Mouse (Mus musculus) liver, adult 2 months (tissue): ENCODE measurements around the gene Pcsk4. TPM values are rescaled to one million over a fixed set of nuclear protein-coding genes. Genes with fewer than 3 reads are reported as not detected.

ENCODE experiments used
- DNase-seq: peaks from one replicate; pipeline ENCODE4 v3.0.0-alpha.2; 2011; ENCODE audit warnings: low read depth, low spot score; ENCODE audit errors: extremely low read depth
- H3K27ac ChIP-seq: fragments of 200-500 bp; replicated peaks from 2 replicates; pipeline ENCODE4 v1.5.1; 2012; ENCODE audit warnings: low read depth, mild to moderate bottlenecking, control low read depth, inconsistent platforms, low read length; ENCODE audit not compliant: insufficient read depth
- H3K27me3 ChIP-seq: fragments of 200-500 bp; 2 replicates; pipeline ENCODE4 v1.6.1; 2012; ENCODE audit warnings: mild to moderate bottlenecking, moderate library complexity, low read length, inconsistent platforms; ENCODE audit not compliant: control insufficient read depth, insufficient read depth
- H3K36me3 ChIP-seq: fragments of 200-500 bp; 2 replicates; pipeline ENCODE4 v1.6.1; 2012; ENCODE audit warnings: low read length, inconsistent platforms; ENCODE audit not compliant: control insufficient read depth, insufficient read depth
- H3K4me1 ChIP-seq: fragments of 200-500 bp; 2 replicates; pipeline ENCODE4 v1.6.1; 2011; ENCODE audit warnings: low read length; ENCODE audit not compliant: control insufficient read depth, insufficient read depth
- H3K4me3 ChIP-seq: fragments of 200-500 bp; 2 replicates; pipeline ENCODE4 v1.5.1; 2011; ENCODE audit warnings: low read depth, mild to moderate bottlenecking, control low read depth, low read length, moderate library complexity; ENCODE audit not compliant: insufficient read depth
- H3K79me2 ChIP-seq: fragments of 200-500 bp; 2 replicates; pipeline ENCODE4 v1.6.1; 2012; ENCODE audit warnings: inconsistent platforms, mild to moderate bottlenecking, low read length, moderate library complexity; ENCODE audit not compliant: control insufficient read depth, insufficient read depth
- H3K9ac ChIP-seq: fragments of 200-500 bp; 2 replicates; pipeline ENCODE4 v1.6.1; 2012; ENCODE audit warnings: low read depth, mild to moderate bottlenecking, control low read depth, inconsistent platforms, low read length
- CTCF ChIP-seq: fragments of 200-500 bp; IDR thresholded peaks from 2 replicates; pipeline ENCODE4 v1.5.1; 2011; ENCODE audit warnings: low read depth, low read length, control low read depth
- POLR2A ChIP-seq: fragments of 200-500 bp; IDR thresholded peaks from 2 replicates; pipeline ENCODE4 v1.6.1; 2011; ENCODE audit warnings: low read length, control low read depth; ENCODE audit not compliant: insufficient read depth; ENCODE audit errors: extremely low read depth
- WGBS: fragments of 180-500 bp; shearing (Covaris S2); methylation state at CpG from one replicate; pipeline ENCODE4 v1.1.7; 2018; 5-methylcytosine and 5-hydroxymethylcytosine counted together
- polyA plus RNA-seq: library from polyadenylated mRNA; depleted of rRNA; stranded (reverse); fragments of >200 nt; gene quantifications from 2 replicates; pipeline ENCODE4 v1.2.3, GENCODE M21; 2012
- total RNA-seq: library from RNA; depleted of rRNA; stranded (reverse); fragments of >200 nt; gene quantifications from 2 replicates; pipeline ENCODE4 v1.2.3, GENCODE M21; 2014

Pcsk4 gene
- total and polyA plus RNA-seq, 2 experiments = 12.5 to 21.8 TPM

DNA sequence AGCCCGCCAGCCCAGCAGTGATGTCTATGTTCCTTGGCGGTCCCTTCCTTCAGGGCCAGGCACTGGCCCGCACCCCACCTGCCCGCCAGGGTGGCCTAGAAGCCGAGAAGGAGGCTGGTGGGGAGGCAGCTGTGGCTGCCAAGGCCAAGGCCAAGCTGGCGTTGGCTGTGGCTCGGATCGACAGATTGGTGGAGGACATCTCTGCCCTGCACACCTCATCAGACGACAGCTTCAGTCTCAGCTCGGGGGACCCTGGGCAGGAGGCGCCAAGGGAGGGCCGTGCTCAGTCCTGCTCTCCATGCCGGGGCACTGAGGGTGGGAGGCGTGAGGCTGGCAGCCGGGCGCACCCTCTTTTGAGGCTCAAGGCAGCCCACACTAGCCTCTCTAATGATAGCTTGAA is 17.7 kb downstream of the Pcsk4 start:
- Histone ChIP-seq H3K79me2 (no peaks in the 10 kb centered on the region), H3K36me3 (no peaks in the 10 kb centered on the region), H3K4me3 (no peak overlapping the region), H3K27ac (no peak overlapping the region), H3K9ac (no peak overlapping the region), H3K27me3 (peaks cover 30% of the 10 kb centered on the region), H3K4me1 (no peaks in the 10 kb centered on the region)
- 68% methylated on average over 16 of the region's 16 CpGs for WGBS
- no peak for DNase-seq
- no peak for TF ChIP-seq POLR2A
- no peak for TF ChIP-seq CTCF

DNA sequence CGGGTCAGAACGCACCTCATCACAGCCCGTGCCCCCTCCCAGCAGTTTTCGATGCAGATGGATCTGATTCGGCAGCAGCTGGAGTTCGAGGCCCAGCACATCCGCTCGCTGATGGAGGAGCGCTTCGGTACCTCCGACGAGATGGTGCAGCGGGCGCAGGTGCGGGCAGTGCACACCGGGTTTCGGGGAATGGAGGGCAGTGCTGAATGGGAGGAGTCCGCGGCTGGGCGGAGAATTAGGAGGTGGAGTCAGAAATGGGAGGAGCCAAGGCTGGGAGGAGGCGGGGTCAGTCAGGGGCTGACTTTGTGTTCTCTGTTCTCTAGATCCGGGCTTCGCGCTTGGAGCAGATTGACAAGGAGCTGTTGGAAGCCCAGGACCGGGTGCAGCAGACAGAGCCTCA is 24.4 kb downstream of the Pcsk4 start:
- TF ChIP-seq CTCF = no peak
- H3K27me3 ChIP-seq = no peaks in the 10 kb centered on the region
- H3K27ac ChIP-seq = no peak overlapping the region
- H3K36me3 ChIP-seq = no peaks in the 10 kb centered on the region
- no peaks in the 10 kb centered on the region for H3K79me2 ChIP-seq
- no peak overlapping the region for H3K9ac ChIP-seq
- 10% methylated on average over 25 of the region's 25 CpGs for WGBS
- DNase-seq = peak; percentile 53
- no peak overlapping the region for H3K4me3 ChIP-seq
- 0 out of 2 replicates have a peak, but pooled peaks cover 2% of the 10 kb centered on the region for H3K4me1 ChIP-seq

- TF ChIP-seq POLR2A (no peak), CTCF (no peak)
- 33% methylated on average over 12 of the region's 12 CpGs for WGBS
- Histone ChIP-seq H3K4me3 (no peak overlapping the region), H3K79me2 (no peaks in the 10 kb centered on the region), H3K4me1 (0 out of 2 replicates have a peak, but pooled peaks cover 2% of the 10 kb centered on the region), H3K27ac (no peak overlapping the region), H3K27me3 (no peaks in the 10 kb centered on the region), H3K36me3 (no peaks in the 10 kb centered on the region), H3K9ac (no peak overlapping the region)
- DNase-seq = no peak
Measured at GRCm38 (mm10) chr10:80304458-80304857, 24.8 kb downstream of the Pcsk4 start.

DNA sequence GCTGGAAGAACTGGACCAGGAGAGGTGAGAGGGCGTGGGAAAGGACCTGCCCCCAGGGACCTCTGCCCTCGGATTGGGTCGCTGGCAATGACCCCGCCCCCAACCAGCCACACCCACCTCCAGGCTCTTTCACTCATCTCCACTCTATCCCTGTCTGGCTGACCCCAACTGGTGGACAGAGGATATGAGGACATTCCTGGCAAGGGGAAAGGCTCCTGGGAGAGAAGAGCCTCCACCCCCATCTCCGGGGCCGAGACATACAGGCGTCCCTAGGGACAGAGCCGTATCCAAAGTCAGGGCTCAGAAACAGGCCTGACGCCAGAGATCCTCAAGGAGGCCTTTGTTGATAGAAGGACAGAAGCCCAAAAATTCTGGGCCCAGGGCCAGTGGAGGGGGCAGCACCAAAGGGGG is 26.8 kb downstream of the Pcsk4 start:
- Histone ChIP-seq H3K36me3 (no peaks in the 10 kb centered on the region), H3K27ac (no peak overlapping the region), H3K9ac (no peak overlapping the region), H3K4me1 (0 out of 2 replicates have a peak, but pooled peaks cover 2% of the 10 kb centered on the region), H3K4me3 (no peak overlapping the region), H3K79me2 (no peaks in the 10 kb centered on the region), H3K27me3 (0 out of 2 replicates have a peak, but pooled peaks cover 4% of the 10 kb centered on the region)
- WGBS = 27% methylated on average over 9 of the region's 9 CpGs
- DNase-seq = peak; percentile 55
- TF ChIP-seq POLR2A (no peak), CTCF (no peak)

DNA sequence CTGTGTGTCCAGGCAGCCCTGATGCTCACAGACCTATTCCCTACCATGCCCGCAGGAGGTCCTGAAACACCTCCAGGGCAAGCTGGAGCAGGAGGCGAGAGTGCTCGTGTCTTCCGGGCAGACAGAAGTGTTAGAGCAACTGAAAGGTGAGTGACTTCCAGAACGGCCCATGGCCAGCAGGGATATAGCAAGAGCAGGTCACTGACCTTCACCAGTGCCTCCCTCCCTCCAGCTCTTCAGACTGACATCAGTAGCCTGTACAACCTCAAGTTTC is 27.3 kb downstream of the Pcsk4 start:
- Histone ChIP-seq H3K9ac (no peak overlapping the region), H3K36me3 (no peaks in the 10 kb centered on the region), H3K27ac (no peak overlapping the region), H3K4me1 (0 out of 2 replicates have a peak, but pooled peaks cover 2% of the 10 kb centered on the region), H3K27me3 (0 out of 2 replicates have a peak, but pooled peaks cover 4% of the 10 kb centered on the region), H3K79me2 (no peaks in the 10 kb centered on the region), H3K4me3 (no peak overlapping the region)
- TF ChIP-seq CTCF = no peak
- TF ChIP-seq POLR2A = no peak
- WGBS = 32% methylated on average over 5 of the region's 5 CpGs
- DNase-seq = no peak

DNA sequence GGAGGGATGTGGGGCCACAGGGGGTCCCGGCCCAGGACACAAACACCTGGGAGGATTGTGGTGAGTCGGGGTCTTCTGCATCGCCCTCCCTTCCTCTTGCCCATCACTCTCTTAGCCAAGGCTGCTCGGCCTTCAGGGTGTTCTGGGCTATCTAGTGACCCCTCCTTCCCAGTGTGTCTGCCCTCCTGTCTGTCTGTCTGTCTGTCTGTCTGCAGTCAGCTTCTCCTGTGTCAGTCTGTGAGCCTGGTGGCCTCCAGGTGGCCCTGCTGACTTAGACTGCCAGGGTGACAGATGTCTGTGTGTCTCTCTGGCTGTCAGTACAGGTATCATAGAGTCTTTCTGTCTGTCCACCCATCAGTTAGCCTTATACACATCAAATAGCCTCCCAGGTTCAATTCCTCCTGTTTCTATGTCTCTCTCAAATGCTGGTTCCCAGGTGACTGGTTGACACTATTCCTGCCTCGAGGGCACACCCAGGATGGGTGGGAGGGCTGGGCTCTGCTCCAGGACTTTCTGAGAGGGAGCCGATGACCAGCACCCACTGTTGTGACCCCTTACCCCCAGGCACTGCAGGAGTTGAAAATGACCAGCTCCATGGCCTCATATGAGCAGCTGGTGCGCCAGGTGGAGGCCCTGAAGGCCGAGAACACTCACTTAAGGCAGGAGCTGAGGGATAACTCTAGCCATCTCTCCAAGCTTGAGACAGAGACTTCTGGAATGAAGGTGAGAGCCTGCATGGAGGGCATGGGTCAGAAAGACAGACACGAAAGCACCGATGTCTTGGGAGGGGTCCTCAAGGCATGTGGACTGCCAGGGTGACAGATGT is 27.8 kb downstream of the Pcsk4 start:
- Histone ChIP-seq H3K9ac (no peak overlapping the region), H3K79me2 (no peaks in the 10 kb centered on the region), H3K36me3 (no peaks in the 10 kb centered on the region), H3K27me3 (0 out of 2 replicates have a peak, but pooled peaks cover 4% of the 10 kb centered on the region), H3K27ac (no peak overlapping the region), H3K4me1 (0 out of 2 replicates have a peak, but pooled peaks cover 2% of the 10 kb centered on the region), H3K4me3 (no peak overlapping the region)
- DNase-seq = no peak
- TF ChIP-seq POLR2A (no peak), CTCF (no peak)
- 80% methylated on average over 10 of the region's 10 CpGs for WGBS
